Mouse (Mus musculus): Measurements from ENCODE around the gene Gm17359. TPM values are rescaled to one million over a fixed set of nuclear protein-coding genes. Genes with fewer than 3 reads are reported as not detected.
"Not testable (repeated sequence)": the region's sequence is repeated elsewhere in the genome, so short reads cannot be mapped to it uniquely, and the experiment has no call there.

Gm17359 gene
- total RNA-seq, 2 experiments from 2014 or later = not detected

- no peak for DNase-seq
- intact Hi-C loops (cut with DNase I) = no loop called here
Observed at GRCm38 (mm10) chr3:79410629-79410995, 74.2 kb downstream of the Gm17359 start.

GRCm38 (mm10) chr3:79411666-79412065 lies 75.2 kb downstream of the Gm17359 start:
- DNase-seq = no peak
- intact Hi-C loops (cut with DNase I) = no loop called here

GRCm38 (mm10) chr3:79413492-79413891 lies 77.0 kb downstream of the Gm17359 start:
- DNase-seq = no peak
- intact Hi-C loops (cut with DNase I) = no loop called here

GRCm38 (mm10) chr3:79415081-79415480 lies 78.6 kb downstream of the Gm17359 start:
- intact Hi-C loops (cut with DNase I) = no loop called here
- DNase-seq = no peak

GRCm38 (mm10) chr3:79415929-79416328 lies 79.5 kb downstream of the Gm17359 start:
- intact Hi-C loops (cut with DNase I) = no loop called here
- no peak for DNase-seq

GRCm38 (mm10) chr3:79416944-79417680 lies 80.7 kb downstream of the Gm17359 start:
- no peak for DNase-seq
- intact Hi-C loops (cut with DNase I) = no loop called here

GRCm38 (mm10) chr3:79418921-79419320 lies 82.5 kb downstream of the Gm17359 start:
- intact Hi-C loops (cut with DNase I) = no loop called here
- DNase-seq = no peak

GRCm38 (mm10) chr3:79425441-79425840 lies 89.0 kb downstream of the Gm17359 start:
- intact Hi-C loops (cut with DNase I) = no loop called here
- DNase-seq = no peak

- intact Hi-C loops (cut with DNase I) = no loop called here
- DNase-seq = no peak
Observed at GRCm38 (mm10) chr3:79433593-79433992, 97.1 kb downstream of the Gm17359 start.

- intact Hi-C loops (cut with DNase I) = no loop called here
- DNase-seq = no peak
Observed at GRCm38 (mm10) chr3:79434436-79434835, 98.0 kb downstream of the Gm17359 start.

- DNase-seq = no peak
- intact Hi-C loops (cut with DNase I) = no loop called here
Observed at GRCm38 (mm10) chr3:79434985-79435384, 98.5 kb downstream of the Gm17359 start.

- intact Hi-C loops (cut with DNase I) = no loop called here
- no peak for DNase-seq
Observed at GRCm38 (mm10) chr3:79436186-79436585, 99.7 kb downstream of the Gm17359 start.

GRCm38 (mm10) chr3:79438276-79438675 lies 101.8 kb downstream of the Gm17359 start:
- DNase-seq = no peak
- intact Hi-C loops (cut with DNase I) = no loop called here

GRCm38 (mm10) chr3:79440976-79441491 lies 104.6 kb downstream of the Gm17359 start:
- DNase-seq = no peak
- intact Hi-C loops (cut with DNase I) = no loop called here

- intact Hi-C loops (cut with DNase I) = no loop called here
- no peak for DNase-seq
Observed at GRCm38 (mm10) chr3:79443850-79444249, 107.4 kb downstream of the Gm17359 start.

- no peak for DNase-seq
- intact Hi-C loops (cut with DNase I) = no loop called here
Observed at GRCm38 (mm10) chr3:79445041-79445440, 108.6 kb downstream of the Gm17359 start.

- intact Hi-C loops (cut with DNase I) = no loop called here
- DNase-seq = no peak
Observed at GRCm38 (mm10) chr3:79446124-79446523, 109.7 kb downstream of the Gm17359 start.

GRCm38 (mm10) chr3:79446648-79447047 lies 110.2 kb downstream of the Gm17359 start:
- DNase-seq; intact Hi-C loops (cut with DNase I): not testable (repeated sequence)

- intact Hi-C loops (cut with DNase I) = no loop called here
- DNase-seq = no peak
Observed at GRCm38 (mm10) chr3:79448421-79448820, 112.0 kb downstream of the Gm17359 start.

- DNase-seq = no peak
- intact Hi-C loops (cut with DNase I) = no loop called here
Observed at GRCm38 (mm10) chr3:79449361-79449760, 112.9 kb downstream of the Gm17359 start.

- DNase-seq = no peak
- intact Hi-C loops (cut with DNase I) = no loop called here
Observed at GRCm38 (mm10) chr3:79452696-79453263, 116.3 kb downstream of the Gm17359 start.

- no peak for DNase-seq
- intact Hi-C loops (cut with DNase I) = no loop called here
Observed at GRCm38 (mm10) chr3:79455761-79456160, 119.3 kb downstream of the Gm17359 start.

Measured in gastrocnemius, postnatal 36 days (tissue).